Mouse (Mus musculus) natural killer cell, adult 2 months (primary cell): ENCODE measurements around the gene Natd1.

Experiments used
- DNase-seq, 2 experiments: peaks; one replicate each; pipeline ENCODE4 v3.0.0; 2022; ENCODE audit warnings: low spot score in 2 of 2

Natd1 gene

GRCm38 (mm10) chr11:60931869-60932481 is 17.4 kb upstream of the Natd1 start, which contains the start of gene Map2k3:
Map2k3 (plus strand) TSS chr11:60932033.
- DNase-seq = peak; percentile 94

DNA sequence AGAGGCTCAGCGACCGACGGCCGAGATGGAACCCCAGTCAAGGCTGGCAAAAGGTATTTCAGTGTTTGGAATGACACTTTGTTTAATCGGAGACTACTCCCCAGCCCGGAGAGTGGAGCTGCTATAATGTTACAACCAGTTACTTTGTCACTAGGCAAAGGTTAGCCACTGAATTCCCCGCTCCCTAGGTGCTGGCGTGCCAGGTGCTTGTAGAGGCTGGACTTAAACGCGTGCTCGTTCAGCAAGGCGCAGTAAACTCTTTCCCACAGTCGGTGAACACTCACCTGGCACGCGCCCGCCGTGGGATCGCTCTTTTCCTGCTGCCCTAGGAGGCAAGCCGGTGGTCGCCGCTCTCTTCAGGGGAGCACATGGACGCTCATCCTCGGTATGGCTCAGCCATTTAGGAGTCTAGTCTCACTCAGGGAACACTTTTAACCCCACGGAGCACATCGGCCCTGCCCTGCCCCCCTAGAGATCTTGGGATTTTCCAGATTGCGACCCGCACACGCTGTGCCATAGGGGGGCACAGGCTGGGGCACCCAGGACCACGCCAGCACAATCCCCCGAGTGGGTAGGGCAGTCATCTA is 16.8 kb upstream of the Natd1 start:
- DNase-seq = no peak

- DNase-seq = no peak
Observed at GRCm38 (mm10) chr11:60930724-60931281, 16.3 kb upstream of the Natd1 start.

- DNase-seq = peak; percentile 87 to 90
Observed at GRCm38 (mm10) chr11:60927264-60927663, 12.7 kb upstream of the Natd1 start.

DNA sequence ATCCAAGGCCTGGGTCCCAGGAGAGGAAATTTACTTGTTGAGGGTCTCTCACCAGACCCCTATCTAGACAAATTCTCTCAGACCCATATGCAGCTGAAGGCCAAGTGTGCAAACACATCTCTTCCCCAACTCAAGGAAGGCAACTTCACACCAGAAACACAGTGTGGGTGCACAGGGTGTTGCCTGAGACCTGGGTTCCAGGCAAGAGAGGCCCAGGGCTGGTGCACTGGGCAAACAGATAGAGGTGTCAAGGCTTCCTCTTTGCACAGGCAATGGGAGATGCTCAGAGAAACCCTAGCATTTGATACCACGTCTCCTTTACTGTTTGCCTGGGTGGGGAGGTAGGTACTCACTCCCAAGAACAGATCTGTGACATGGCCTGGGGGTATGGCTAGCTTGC is 10.4 kb upstream of the Natd1 start:
- DNase-seq = no peak

GRCm38 (mm10) chr11:60924498-60924897 is 9.9 kb upstream of the Natd1 start:
- DNase-seq = no peak

GRCm38 (mm10) chr11:60922964-60923363 is 8.4 kb upstream of the Natd1 start:
- DNase-seq = no peak

- DNase-seq = no peak
Observed at GRCm38 (mm10) chr11:60922195-60922594, 7.6 kb upstream of the Natd1 start.

DNA sequence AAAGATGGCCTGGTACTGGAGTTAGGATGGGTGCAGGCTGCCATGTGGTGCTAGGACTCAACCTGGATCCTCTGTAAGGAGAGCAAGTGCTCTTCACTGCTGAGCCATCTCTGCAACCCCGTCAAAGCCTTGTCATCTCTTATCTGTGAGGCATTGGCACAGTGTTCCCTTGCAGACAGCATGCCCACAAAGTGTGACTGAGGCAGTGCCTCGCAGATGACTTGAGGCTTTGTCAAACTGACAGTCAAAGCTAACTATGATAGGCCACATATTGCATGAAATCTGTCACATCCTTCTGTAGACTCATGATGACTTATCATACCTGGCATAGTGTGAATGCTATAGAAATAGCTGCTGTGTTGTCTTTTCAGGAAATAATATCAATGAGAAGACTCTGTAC is 5.5 kb upstream of the Natd1 start:
- DNase-seq = no peak

GRCm38 (mm10) chr11:60915201-60915600 is 651 bp upstream of the Natd1 start:
- DNase-seq = no peak

- DNase-seq = peak; percentile 86 to 90
Observed at GRCm38 (mm10) chr11:60913301-60914196, 1.0 kb downstream of the Natd1 start.

DNA sequence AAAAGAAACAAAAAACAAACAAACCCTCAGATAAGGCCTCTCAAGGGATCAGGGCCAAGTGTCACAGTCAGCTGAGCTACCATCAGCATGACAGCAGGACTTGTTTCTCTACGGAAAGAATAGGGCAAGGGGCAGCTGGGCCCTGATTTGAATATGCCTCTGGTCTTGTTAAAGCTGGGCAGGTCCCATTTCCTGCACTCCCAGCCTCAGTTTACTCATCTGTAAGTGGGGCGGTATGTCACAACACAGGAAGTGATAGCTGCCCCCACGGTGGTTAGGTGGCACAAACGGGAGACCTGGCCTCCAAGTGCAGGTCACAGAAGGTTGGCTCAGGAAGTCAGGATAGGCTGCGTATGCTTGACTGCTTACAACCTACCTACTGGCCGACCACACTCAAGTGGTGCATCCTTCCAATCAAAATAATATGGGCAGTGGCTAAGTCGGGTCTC is 2.0 kb downstream of the Natd1 start:
- DNase-seq = peak in 1 of 2 experiments; percentile 16

- DNase-seq = no peak
Observed at GRCm38 (mm10) chr11:60909626-60910025, 4.9 kb downstream of the Natd1 start.

DNA sequence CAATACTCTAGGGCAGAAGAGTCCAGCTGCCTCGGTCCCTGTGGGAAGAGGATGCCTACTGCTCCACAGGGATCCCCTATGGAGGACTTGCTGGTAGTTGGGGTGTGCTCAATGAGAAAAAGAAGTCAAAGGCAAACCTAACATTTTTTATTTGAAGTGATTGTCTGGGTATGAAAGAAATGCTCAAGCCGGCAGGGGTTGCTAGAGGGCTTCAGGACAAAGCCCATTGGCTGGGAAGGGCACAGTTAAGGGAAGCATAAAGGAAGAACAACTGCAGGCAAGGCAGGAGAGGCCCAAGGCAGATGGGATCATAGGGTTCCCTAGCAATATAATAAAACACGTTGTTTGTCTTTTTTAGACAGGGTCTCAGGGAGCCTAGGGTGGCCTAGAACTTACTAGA is 6.5 kb downstream of the Natd1 start:
- no peak for DNase-seq

DNA sequence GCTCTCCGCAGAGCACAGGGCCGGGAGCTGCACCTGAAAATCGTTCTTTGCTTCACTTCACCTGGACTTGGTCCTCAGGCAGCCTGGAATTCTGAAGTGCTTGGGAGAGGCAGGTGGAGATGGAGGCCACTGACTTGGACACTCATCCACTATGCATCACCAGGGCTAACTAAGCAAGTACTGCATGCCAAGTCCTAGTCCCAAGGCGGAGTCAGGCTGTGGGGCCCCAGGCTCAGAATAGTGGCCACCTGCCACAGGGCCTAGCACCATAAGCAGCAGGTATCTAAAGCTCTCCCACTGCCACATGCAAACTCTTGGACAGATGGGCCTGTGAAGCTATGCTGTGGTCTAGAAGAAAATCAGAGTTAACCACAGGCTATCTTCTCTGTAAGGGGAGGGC is 8.1 kb downstream of the Natd1 start:
- DNase-seq = no peak

- no peak for DNase-seq
Observed at GRCm38 (mm10) chr11:60905407-60906120, 9.0 kb downstream of the Natd1 start.

GRCm38 (mm10) chr11:60903661-60904061 is 10.9 kb downstream of the Natd1 start:
- DNase-seq = no peak

- no peak for DNase-seq
Observed at GRCm38 (mm10) chr11:60902486-60902885, 12.1 kb downstream of the Natd1 start.

DNA sequence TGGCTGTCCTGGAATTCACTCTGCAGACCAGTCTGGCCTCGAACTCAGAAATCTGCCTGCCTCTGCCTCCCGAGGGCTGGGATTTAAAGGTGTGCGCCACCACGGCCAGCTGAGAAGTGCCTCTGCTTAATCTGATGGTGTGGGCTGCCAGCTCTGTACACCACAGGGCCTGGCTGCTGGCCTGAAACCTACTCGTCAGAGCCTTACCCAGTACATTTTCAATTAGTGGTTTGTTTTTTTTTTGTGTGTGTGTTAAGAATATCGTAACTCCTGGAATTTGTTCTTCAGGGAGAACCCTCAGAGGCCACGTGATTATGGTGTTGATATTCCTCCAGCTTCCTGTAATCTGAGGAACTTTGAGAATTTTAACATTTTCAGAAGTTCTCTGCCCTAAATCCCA is 12.5 kb downstream of the Natd1 start:
- no peak for DNase-seq

- DNase-seq = no peak
Observed at GRCm38 (mm10) chr11:60895915-60896314, 18.6 kb downstream of the Natd1 start.

DNA sequence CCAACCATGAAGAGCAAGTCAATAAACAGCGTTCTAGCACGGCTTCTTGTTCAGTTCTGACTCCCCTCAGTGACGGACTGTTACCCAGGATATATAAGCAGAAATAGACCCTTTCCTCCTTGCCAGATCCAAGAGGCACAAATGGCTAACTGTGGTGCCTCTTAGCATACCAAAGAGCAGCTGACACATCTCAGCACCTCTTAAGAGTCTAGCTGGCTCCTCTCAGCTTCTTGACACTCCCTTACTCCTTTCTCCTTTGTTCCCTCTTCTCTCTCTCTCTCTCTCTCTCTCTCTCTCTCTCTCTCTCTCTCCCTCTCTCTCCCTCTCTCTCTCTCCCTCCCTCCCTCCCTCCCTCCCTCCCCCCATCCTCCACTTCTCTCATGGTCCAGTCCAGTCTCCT is 23.8 kb downstream of the Natd1 start:
- no peak for DNase-seq

GRCm38 (mm10) chr11:60890286-60890685 is 24.3 kb downstream of the Natd1 start:
- no peak for DNase-seq
